Mouse (Mus musculus) kidney, adult 2 months (tissue): ENCODE measurements around the gene Nhsl1. TPM values are rescaled to one million over a fixed set of nuclear protein-coding genes. Genes with fewer than 3 reads are reported as not detected.

Experiments
- DNase-seq: peaks from one replicate; pipeline ENCODE4 v3.0.0; 2021
- H3K27ac ChIP-seq: fragments of 200-500 bp; 2 replicates; pipeline ENCODE4 v1.5.1; 2012; ENCODE audit warnings: low read depth, low read length, control low read depth, inconsistent platforms; ENCODE audit not compliant: insufficient read depth
- H3K27me3 ChIP-seq: fragments of 200-500 bp; replicated peaks from 2 replicates; pipeline ENCODE4 v1.6.1; 2012; ENCODE audit warnings: mild to moderate bottlenecking, moderate library complexity, low read length, inconsistent platforms; ENCODE audit not compliant: control insufficient read depth, insufficient read depth
- H3K36me3 ChIP-seq: fragments of 200-500 bp; 2 replicates; pipeline ENCODE4 v1.6.1; 2012; ENCODE audit warnings: mild to moderate bottlenecking, moderate library complexity, low read length, inconsistent platforms; ENCODE audit not compliant: control insufficient read depth, insufficient read depth
- H3K4me1 ChIP-seq: fragments of 200-500 bp; 2 replicates; pipeline ENCODE4 v1.6.1; 2011; ENCODE audit warnings: low read length; ENCODE audit not compliant: control insufficient read depth, insufficient read depth
- H3K4me3 ChIP-seq: fragments of 200-500 bp; 2 replicates; pipeline ENCODE4 v1.5.1; 2011; ENCODE audit warnings: mild to moderate bottlenecking, low read depth, low read length, control low read depth; ENCODE audit not compliant: insufficient read depth
- CTCF ChIP-seq: fragments of 200-500 bp; conservative IDR thresholded peaks from 2 replicates; pipeline ENCODE4 v1.5.1; 2011; ENCODE audit warnings: low read depth, mild to moderate bottlenecking, control low read depth, low read length, moderate library complexity, mixed read lengths; ENCODE audit not compliant: insufficient read depth, insufficient read length
- POLR2A ChIP-seq: fragments of 200-500 bp; IDR thresholded peaks from one replicate; pipeline ENCODE4 v1.6.1; 2011; ENCODE audit warnings: low read depth, low read length, control low read depth
- WGBS: fragments of 180-500 bp; shearing (Covaris S2); methylation state at CpG from one replicate; pipeline ENCODE4 v1.1.7; 2018; 5-methylcytosine and 5-hydroxymethylcytosine counted together
- polyA plus RNA-seq: library from polyadenylated mRNA; depleted of rRNA; stranded (reverse); fragments of >200 nt; gene quantifications from 2 replicates; pipeline ENCODE4 v1.2.3, GENCODE M21; 2012

The Nhsl1 gene
- polyA plus RNA-seq, 1 experiment = 10.4 TPM

DNA sequence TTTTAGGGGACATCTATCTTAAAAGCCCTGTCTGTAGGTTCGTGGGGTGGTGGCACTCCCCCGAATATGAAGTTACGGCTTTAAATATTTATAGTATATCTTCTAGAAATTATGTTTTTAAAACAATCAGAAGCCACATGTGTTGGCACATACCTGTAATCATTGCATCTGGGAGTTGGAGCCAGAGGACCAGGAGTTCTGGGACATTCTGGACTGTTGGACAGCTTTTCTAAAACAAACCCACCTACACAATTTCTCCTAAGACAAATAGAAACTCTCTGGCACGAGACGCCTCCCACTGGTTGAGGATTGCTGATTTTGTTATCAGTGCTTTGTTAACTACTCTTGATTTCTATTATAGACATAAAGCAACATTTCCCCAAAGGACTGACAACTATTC lies 11.7 kb downstream of the Nhsl1 start:
- no peak overlapping the region for H3K4me3 ChIP-seq
- H3K27me3 ChIP-seq = no peaks in the 10 kb centered on the region
- H3K36me3 ChIP-seq = no peaks in the 10 kb centered on the region
- no peak for DNase-seq
- TF ChIP-seq CTCF (no peak), POLR2A (no peak)
- 0 out of 2 replicates have a peak, but pooled peaks cover 3% of the 10 kb centered on the region for H3K4me1 ChIP-seq
- no peak overlapping the region for H3K27ac ChIP-seq
- 92% methylated on average over 5 of the region's 5 CpGs for WGBS

- Histone ChIP-seq H3K27me3 (no peaks in the 10 kb centered on the region), H3K36me3 (no peaks in the 10 kb centered on the region), H3K4me3 (no peak overlapping the region), H3K27ac (no peak overlapping the region), H3K4me1 (0 out of 2 replicates have a peak, but pooled peaks cover under 1% of the 10 kb centered on the region)
- TF ChIP-seq POLR2A (no peak), CTCF (peak; percentile 27; the same call in 1 of the 2 replicates)
- WGBS = 75% methylated on average over 4 of the region's 4 CpGs
- no peak for DNase-seq
Observed at GRCm38 (mm10) chr10:18333575-18333974, 14.8 kb downstream of the Nhsl1 start.

DNA sequence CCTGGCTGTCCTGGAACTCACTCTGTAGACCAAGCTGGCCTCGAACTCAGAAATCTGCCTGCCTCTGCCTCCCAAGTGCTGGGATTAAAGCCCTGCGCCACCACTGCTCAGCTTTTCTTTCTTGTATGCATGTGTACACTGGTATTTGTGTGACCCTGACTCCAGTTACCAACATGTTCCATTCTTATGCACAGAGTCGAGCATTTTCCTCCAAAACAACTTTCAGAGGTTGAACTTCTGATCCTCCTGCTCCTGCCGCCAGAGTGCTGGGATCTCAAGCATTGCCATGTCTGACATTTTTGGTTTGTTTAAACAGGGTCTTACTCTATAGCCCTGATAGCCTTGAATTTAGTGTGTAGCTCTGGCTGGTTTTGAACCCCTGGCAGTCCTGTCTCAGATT lies 15.4 kb downstream of the Nhsl1 start:
- Histone ChIP-seq H3K4me1 (no peaks in the 10 kb centered on the region), H3K4me3 (no peak overlapping the region), H3K27me3 (no peaks in the 10 kb centered on the region), H3K27ac (no peak overlapping the region), H3K36me3 (no peaks in the 10 kb centered on the region)
- DNase-seq = no peak
- WGBS = 92% methylated on average over 4 of the region's 4 CpGs
- TF ChIP-seq CTCF = no peak
- no peak for TF ChIP-seq POLR2A

GRCm38 (mm10) chr10:18334734-18335133 lies 15.9 kb downstream of the Nhsl1 start:
- Histone ChIP-seq H3K36me3 (no peaks in the 10 kb centered on the region), H3K27me3 (no peaks in the 10 kb centered on the region), H3K27ac (no peak overlapping the region), H3K4me1 (no peaks in the 10 kb centered on the region), H3K4me3 (no peak overlapping the region)
- DNase-seq = no peak
- TF ChIP-seq CTCF (no peak), POLR2A (no peak)
- 90% methylated on average over 9 of the region's 9 CpGs for WGBS

DNA sequence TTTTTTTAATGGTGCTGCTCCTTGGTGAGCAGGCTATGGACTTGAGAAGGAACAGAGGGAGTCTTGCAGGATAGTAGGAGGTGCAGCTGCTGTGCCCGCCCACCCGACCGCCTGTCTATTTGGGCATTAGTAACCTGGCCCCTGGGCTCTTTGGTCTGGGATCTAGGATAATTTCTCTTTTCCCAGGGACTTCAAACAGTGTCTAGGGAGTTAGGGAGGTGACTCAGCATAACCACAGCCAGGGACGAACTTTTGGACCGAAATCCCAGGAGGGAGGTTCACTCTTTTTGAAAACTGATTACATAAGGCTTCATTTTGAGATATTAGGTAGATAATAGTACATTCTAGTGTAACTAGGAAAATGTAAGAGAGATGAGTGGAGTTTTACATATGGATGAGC lies 18.9 kb downstream of the Nhsl1 start:
- no peaks in the 10 kb centered on the region for H3K36me3 ChIP-seq
- 70% methylated on average over 5 of the region's 5 CpGs for WGBS
- peak; percentile 50 for DNase-seq
- no peak overlapping the region for H3K27ac ChIP-seq
- no peak overlapping the region for H3K4me3 ChIP-seq
- TF ChIP-seq CTCF = no peak
- TF ChIP-seq POLR2A = no peak
- H3K27me3 ChIP-seq = no peaks in the 10 kb centered on the region
- H3K4me1 ChIP-seq = peaks cover 5% of the 10 kb centered on the region; the same call in 1 of the 2 replicates

DNA sequence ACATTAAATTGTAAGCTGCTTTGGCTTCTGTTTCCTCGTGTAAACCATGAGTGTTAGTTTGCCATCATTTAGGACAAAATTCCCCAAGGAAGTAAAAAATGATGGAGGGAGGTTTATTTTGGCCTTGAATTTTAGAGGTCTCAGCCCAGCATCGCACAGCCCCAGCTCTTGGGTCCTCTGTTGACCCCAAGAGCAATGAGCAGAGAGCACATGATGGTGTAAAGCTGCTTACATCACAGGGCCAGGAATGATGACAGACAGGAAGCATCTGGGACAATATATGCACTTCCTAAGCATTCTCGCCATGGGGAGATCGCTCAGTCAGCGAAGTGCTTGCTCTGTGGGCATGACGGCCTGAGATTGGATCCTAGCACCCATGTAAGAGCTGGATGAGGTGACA lies 20.6 kb downstream of the Nhsl1 start:
- Histone ChIP-seq H3K27ac (no peak overlapping the region), H3K27me3 (no peaks in the 10 kb centered on the region), H3K36me3 (no peaks in the 10 kb centered on the region), H3K4me1 (peaks cover 5% of the 10 kb centered on the region; the same call in 1 of the 2 replicates), H3K4me3 (no peak overlapping the region)
- TF ChIP-seq CTCF (no peak), POLR2A (no peak)
- 65% methylated on average over 6 of the region's 6 CpGs for WGBS
- no peak for DNase-seq

- peak; percentile 18 for DNase-seq
- TF ChIP-seq CTCF = no peak
- no peak for TF ChIP-seq POLR2A
- H3K4me3 ChIP-seq = no peak overlapping the region
- H3K27me3 ChIP-seq = no peaks in the 10 kb centered on the region
- H3K4me1 ChIP-seq = peaks cover 5% of the 10 kb centered on the region; the same call in 1 of the 2 replicates
- H3K27ac ChIP-seq = no peak overlapping the region
- no peaks in the 10 kb centered on the region for H3K36me3 ChIP-seq
- 90% methylated on average over 1 of the region's 1 CpGs for WGBS
Observed at GRCm38 (mm10) chr10:18340930-18341329, 22.1 kb downstream of the Nhsl1 start.

DNA sequence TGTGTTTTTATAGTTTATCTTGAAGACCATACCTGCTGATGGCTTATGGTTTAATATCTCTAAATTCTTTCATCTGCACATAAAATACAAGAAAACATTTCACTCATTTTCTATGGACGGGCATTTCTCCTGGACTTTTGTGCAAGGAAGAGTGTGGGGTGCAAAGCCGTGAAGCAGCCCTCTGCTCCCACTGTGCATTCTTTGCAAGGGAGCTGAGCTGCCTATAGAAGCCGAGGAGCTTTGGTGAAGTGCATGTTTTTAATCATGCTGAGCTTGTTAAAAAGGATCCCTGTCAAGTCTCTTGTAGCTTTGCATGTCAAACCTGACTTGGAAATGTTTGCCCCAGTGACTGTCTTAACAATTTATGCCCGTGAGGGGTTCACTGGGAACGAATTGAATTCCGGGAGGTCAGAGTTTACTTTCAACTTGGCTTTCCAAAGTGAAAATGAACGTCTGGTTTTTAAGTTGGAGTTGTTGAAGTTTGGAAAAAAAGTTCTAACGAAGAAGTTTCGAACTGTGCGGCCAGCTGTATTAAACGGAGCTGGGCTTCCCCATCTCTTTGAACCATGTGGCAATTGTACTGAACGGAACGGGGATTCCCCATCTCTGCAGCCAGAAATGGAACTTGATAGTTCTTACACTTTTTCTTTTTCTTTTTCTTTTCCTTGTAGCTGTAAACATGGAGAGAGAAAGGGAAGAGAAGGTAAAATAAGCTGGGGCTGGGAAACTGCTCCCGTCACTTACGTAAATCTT lies 22.8 kb downstream of the Nhsl1 start:
- H3K4me1 ChIP-seq = peaks cover 5% of the 10 kb centered on the region; the same call in 1 of the 2 replicates
- H3K27me3 ChIP-seq = no peaks in the 10 kb centered on the region
- no peak for TF ChIP-seq CTCF
- TF ChIP-seq POLR2A = no peak
- H3K27ac ChIP-seq = no peak overlapping the region
- no peak overlapping the region for H3K4me3 ChIP-seq
- 47% methylated on average over 15 of the region's 15 CpGs for WGBS
- no peaks in the 10 kb centered on the region for H3K36me3 ChIP-seq
- peak; percentile 43 for DNase-seq
